Mouse (Mus musculus) heart, adult 2 months (tissue): ENCODE data around the gene Atg5.

Source experiments
- CTCF ChIP-seq: fragments of 200-600 bp; IDR thresholded peaks from 2 replicates; pipeline ENCODE4 v1.8.1; 2022; ENCODE audit warnings: antibody characterized with exemption, mild to moderate bottlenecking, moderate library complexity
- POLR2A ChIP-seq: fragments of 200-500 bp; IDR thresholded peaks from 2 replicates; pipeline ENCODE4 v1.6.1; 2011; ENCODE audit warnings: mild to moderate bottlenecking, low read depth, low read length, control low read depth; ENCODE audit not compliant: insufficient read depth

- no peak for TF ChIP-seq CTCF
- no peak for TF ChIP-seq POLR2A
These were observed 43.8 kb upstream of the Atg5 start for GRCm38 (mm10) chr10:44224345-44224744.
